Comparison of ENCODE assay signal across 16 mouse cellular contexts in genomic region chr2:25811711-25812110, GRCm38 (mm10). TPM values are rescaled to one million over a fixed set of nuclear protein-coding genes. Genes with fewer than 3 reads are reported as not detected.
"Had no signal": no experiment of that assay in that cellular context is flagged by ENCODE, and none has a peak within 500 bp of the region (broad histone marks: within the 10 kb centered on the region; RNA-seq: fewer than 3 reads in every experiment).

No protein-coding gene starts in this region.

- DNase-seq: kidney, adult 11 months; kidney, postnatal 25 days; left cerebral cortex, postnatal 4 days; liver, embryonic 13.5 days; lung, adult 2 months; lung, postnatal 14 days; lung, postnatal 4 days; midbrain, embryonic 14.5 days; thymus, postnatal 25 days had no signal

RNA-seq across cellular contexts. Expression of gene Glt6d1, which starts 3.9 kb away (rescaled TPM):
- total RNA-seq: layer of hippocampus, adult 18-20 months; layer of hippocampus, postnatal 14 days; left cerebral cortex, adult 8-10 months; left cerebral cortex, postnatal 14 days; left cerebral cortex, postnatal 4 days; megakaryocyte progenitor cell, adult 5-6 weeks; megakaryocyte-erythroid progenitor cell, adult 5-6 weeks; midbrain, postnatal 0 days had no signal

RNA-seq across cellular contexts. Expression of gene Lcn9, which starts 11.2 kb away (rescaled TPM):
- total RNA-seq: layer of hippocampus, adult 18-20 months; layer of hippocampus, postnatal 14 days; left cerebral cortex, adult 8-10 months; left cerebral cortex, postnatal 14 days; left cerebral cortex, postnatal 4 days; megakaryocyte progenitor cell, adult 5-6 weeks; megakaryocyte-erythroid progenitor cell, adult 5-6 weeks; midbrain, postnatal 0 days had no signal

RNA-seq across cellular contexts. Expression of gene Gm13539, which starts 29.7 kb away (rescaled TPM):
- total RNA-seq: layer of hippocampus, adult 18-20 months; layer of hippocampus, postnatal 14 days; left cerebral cortex, adult 8-10 months; left cerebral cortex, postnatal 14 days; left cerebral cortex, postnatal 4 days; megakaryocyte progenitor cell, adult 5-6 weeks; megakaryocyte-erythroid progenitor cell, adult 5-6 weeks; midbrain, postnatal 0 days had no signal

RNA-seq across cellular contexts. Expression of gene Lcn11, which starts 34.9 kb away (rescaled TPM):
- total RNA-seq: layer of hippocampus, adult 18-20 months; layer of hippocampus, postnatal 14 days; left cerebral cortex, adult 8-10 months; left cerebral cortex, postnatal 14 days; left cerebral cortex, postnatal 4 days; megakaryocyte progenitor cell, adult 5-6 weeks; megakaryocyte-erythroid progenitor cell, adult 5-6 weeks; midbrain, postnatal 0 days had no signal

RNA-seq across cellular contexts. Expression of gene Sohlh1, which starts 35.3 kb away (rescaled TPM):
- total RNA-seq: layer of hippocampus, adult 18-20 months; layer of hippocampus, postnatal 14 days; left cerebral cortex, adult 8-10 months; left cerebral cortex, postnatal 14 days; left cerebral cortex, postnatal 4 days; megakaryocyte progenitor cell, adult 5-6 weeks; megakaryocyte-erythroid progenitor cell, adult 5-6 weeks; midbrain, postnatal 0 days had no signal
